Mouse (Mus musculus): Measurements from ENCODE around the gene Shc3. TPM values are rescaled to one million over a fixed set of nuclear protein-coding genes. Genes with fewer than 3 reads are reported as not detected.

Shc3 gene
- polyA plus RNA-seq, 1 experiment from 2014 or later, result 4.3 TPM

GRCm38 (mm10) chr13:51424647-51425046 is 144.6 kb downstream of the Shc3 start:
- H3K4me2 ChIP-seq (ENCODE audit: low read length), result no peak overlapping the region
- no peak overlapping the region for H3K27ac ChIP-seq (ENCODE audit: low read depth, low read length)
- no peaks in the 10 kb centered on the region for H3K27me3 ChIP-seq (replicated peaks; ENCODE audit: control insufficient read depth, insufficient read depth, low read length)
- H3K9me3 ChIP-seq (replicated peaks; ENCODE audit: control insufficient read depth, low read length), result no peaks in the 10 kb centered on the region
- no peaks in the 10 kb centered on the region for H3K36me3 ChIP-seq (ENCODE audit: control insufficient read depth, insufficient read depth, low read length)
- H3K4me1 ChIP-seq (ENCODE audit: control insufficient read depth, insufficient read depth, low read length), result peaks cover 5% of the 10 kb centered on the region; the same call in 1 of the 2 replicates
- no peak overlapping the region for H3K4me3 ChIP-seq (ENCODE audit: low read depth, low read length)
- no peak overlapping the region for H3K9ac ChIP-seq (ENCODE audit: low read length)
- ATAC-seq, result 0 out of 2 replicates have a peak, but pooled peaks have one; percentile 32
- peak; percentile 71 for DNase-seq (ENCODE audit: low spot score)
- WGBS, result 18% methylated on average over 5 of the region's 5 CpGs

- Histone ChIP-seq H3K4me3 (ENCODE audit: low read depth, low read length) (no peak overlapping the region), H3K4me1 (ENCODE audit: control insufficient read depth, insufficient read depth, low read length) (peaks cover 5% of the 10 kb centered on the region; the same call in 1 of the 2 replicates), H3K27ac (ENCODE audit: low read depth, low read length) (no peak overlapping the region), H3K36me3 (ENCODE audit: control insufficient read depth, insufficient read depth, low read length) (no peaks in the 10 kb centered on the region), H3K9me3 (replicated peaks; ENCODE audit: control insufficient read depth, low read length) (no peaks in the 10 kb centered on the region), H3K27me3 (replicated peaks; ENCODE audit: control insufficient read depth, insufficient read depth, low read length) (no peaks in the 10 kb centered on the region), H3K9ac (ENCODE audit: low read length) (no peak overlapping the region), H3K4me2 (ENCODE audit: low read length) (no peak overlapping the region)
- DNase-seq (ENCODE audit: low spot score), result no peak
- ATAC-seq, result no peak
- WGBS, result 76% methylated on average over 9 of the region's 9 CpGs
These were observed 145.6 kb downstream of the Shc3 start for GRCm38 (mm10) chr13:51423647-51424046.

GRCm38 (mm10) chr13:51420861-51421260 is 148.4 kb downstream of the Shc3 start:
- H3K27me3 ChIP-seq (replicated peaks; ENCODE audit: control insufficient read depth, insufficient read depth, low read length), result no peaks in the 10 kb centered on the region
- no peak overlapping the region for H3K27ac ChIP-seq (ENCODE audit: low read depth, low read length)
- no peak overlapping the region for H3K4me3 ChIP-seq (ENCODE audit: low read depth, low read length)
- H3K9me3 ChIP-seq (replicated peaks; ENCODE audit: control insufficient read depth, low read length), result no peaks in the 10 kb centered on the region
- H3K4me2 ChIP-seq (ENCODE audit: low read length), result no peak overlapping the region
- H3K4me1 ChIP-seq (ENCODE audit: control insufficient read depth, insufficient read depth, low read length), result peaks cover 16% of the 10 kb centered on the region
- H3K9ac ChIP-seq (ENCODE audit: low read length), result no peak overlapping the region
- H3K36me3 ChIP-seq (ENCODE audit: control insufficient read depth, insufficient read depth, low read length), result no peaks in the 10 kb centered on the region
- 84% methylated on average over 9 of the region's 9 CpGs for WGBS
- no peak for DNase-seq (ENCODE audit: low spot score)
- no peak for ATAC-seq

GRCm38 (mm10) chr13:51419501-51419900 is 149.7 kb downstream of the Shc3 start:
- no peak for ATAC-seq
- WGBS, result 92% methylated on average over 15 of the region's 15 CpGs

GRCm38 (mm10) chr13:51418942-51419451 is 150.2 kb downstream of the Shc3 start:
- H3K4me1 ChIP-seq (ENCODE audit: control insufficient read depth, insufficient read depth, low read length), result peaks cover 10% of the 10 kb centered on the region
- WGBS, result 80% methylated on average over 19 of the region's 19 CpGs
- H3K4me2 ChIP-seq (ENCODE audit: low read length), result peak overlapping the region; percentile 56
- DNase-seq (ENCODE audit: low spot score) (no peak), ATAC-seq (peak; percentile 42)
- no peak overlapping the region for H3K27ac ChIP-seq (ENCODE audit: low read depth, low read length)
- no peak overlapping the region for H3K4me3 ChIP-seq (ENCODE audit: low read depth, low read length)
- 0 out of 2 replicates have a peak overlapping the region, but pooled peaks have one; percentile 3 for H3K9ac ChIP-seq (ENCODE audit: low read length)
- no peaks in the 10 kb centered on the region for H3K9me3 ChIP-seq (replicated peaks; ENCODE audit: control insufficient read depth, low read length)
- no peaks in the 10 kb centered on the region for H3K27me3 ChIP-seq (replicated peaks; ENCODE audit: control insufficient read depth, insufficient read depth, low read length)
- 0 out of 2 replicates have a peak, but pooled peaks cover 2% of the 10 kb centered on the region for H3K36me3 ChIP-seq (ENCODE audit: control insufficient read depth, insufficient read depth, low read length)

More at GRCm38 (mm10) chr13:51419501-51419900, 149.7 kb downstream of the Shc3 start:
- Histone ChIP-seq H3K36me3 (ENCODE audit: control insufficient read depth, insufficient read depth, low read length) (0 out of 2 replicates have a peak, but pooled peaks cover 2% of the 10 kb centered on the region), H3K27me3 (replicated peaks; ENCODE audit: control insufficient read depth, insufficient read depth, low read length) (no peaks in the 10 kb centered on the region), H3K4me1 (ENCODE audit: control insufficient read depth, insufficient read depth, low read length) (peaks cover 10% of the 10 kb centered on the region), H3K4me2 (ENCODE audit: low read length) (no peak overlapping the region), H3K9me3 (replicated peaks; ENCODE audit: control insufficient read depth, low read length) (no peaks in the 10 kb centered on the region), H3K4me3 (ENCODE audit: low read depth, low read length) (no peak overlapping the region), H3K9ac (ENCODE audit: low read length) (no peak overlapping the region), H3K27ac (ENCODE audit: low read depth, low read length) (no peak overlapping the region)
- no peak for DNase-seq (ENCODE audit: low spot score)

GRCm38 (mm10) chr13:51418268-51418941 is 150.8 kb downstream of the Shc3 start:
- WGBS, result 2% methylated on average over 20 of the region's 20 CpGs
- peak; percentile 91 for ATAC-seq
- peak; percentile 98 for DNase-seq (ENCODE audit: low spot score)
- Histone ChIP-seq H3K27ac (ENCODE audit: low read depth, low read length) (peak overlapping the region; percentile 70), H3K27me3 (replicated peaks; ENCODE audit: control insufficient read depth, insufficient read depth, low read length) (no peaks in the 10 kb centered on the region), H3K4me2 (ENCODE audit: low read length) (peak overlapping the region; percentile 56), H3K9me3 (replicated peaks; ENCODE audit: control insufficient read depth, low read length) (no peaks in the 10 kb centered on the region), H3K9ac (ENCODE audit: low read length) (peak overlapping the region; percentile 66), H3K4me3 (ENCODE audit: low read depth, low read length) (peak overlapping the region; percentile 16), H3K36me3 (ENCODE audit: control insufficient read depth, insufficient read depth, low read length) (0 out of 2 replicates have a peak, but pooled peaks cover 2% of the 10 kb centered on the region), H3K4me1 (ENCODE audit: control insufficient read depth, insufficient read depth, low read length) (peaks cover 10% of the 10 kb centered on the region)

GRCm38 (mm10) chr13:51417796-51418195 is 151.4 kb downstream of the Shc3 start:
- H3K27ac ChIP-seq (ENCODE audit: low read depth, low read length), result peak overlapping the region; percentile 70
- no peaks in the 10 kb centered on the region for H3K9me3 ChIP-seq (replicated peaks; ENCODE audit: control insufficient read depth, low read length)
- peak overlapping the region; percentile 66 for H3K9ac ChIP-seq (ENCODE audit: low read length)
- peaks cover 10% of the 10 kb centered on the region for H3K4me1 ChIP-seq (ENCODE audit: control insufficient read depth, insufficient read depth, low read length)
- DNase-seq (ENCODE audit: low spot score) (no peak), ATAC-seq (no peak)
- no peaks in the 10 kb centered on the region for H3K27me3 ChIP-seq (replicated peaks; ENCODE audit: control insufficient read depth, insufficient read depth, low read length)
- peak overlapping the region; percentile 16; the same call in 1 of the 2 replicates for H3K4me3 ChIP-seq (ENCODE audit: low read depth, low read length)
- peak overlapping the region; percentile 56 for H3K4me2 ChIP-seq (ENCODE audit: low read length)
- WGBS, result 55% methylated on average over 6 of the region's 6 CpGs
- 0 out of 2 replicates have a peak, but pooled peaks cover 2% of the 10 kb centered on the region for H3K36me3 ChIP-seq (ENCODE audit: control insufficient read depth, insufficient read depth, low read length)

GRCm38 (mm10) chr13:51416727-51417126 is 152.5 kb downstream of the Shc3 start:
- WGBS, result 91% methylated on average over 11 of the region's 11 CpGs
- ATAC-seq (no peak), DNase-seq (ENCODE audit: low spot score) (no peak)
- no peak overlapping the region for H3K27ac ChIP-seq (ENCODE audit: low read depth, low read length)
- no peaks in the 10 kb centered on the region for H3K27me3 ChIP-seq (replicated peaks; ENCODE audit: control insufficient read depth, insufficient read depth, low read length)
- no peak overlapping the region; the same call in 1 of the 2 replicates for H3K9ac ChIP-seq (ENCODE audit: low read length)
- 0 out of 2 replicates have a peak, but pooled peaks cover 2% of the 10 kb centered on the region for H3K36me3 ChIP-seq (ENCODE audit: control insufficient read depth, insufficient read depth, low read length)
- peaks cover 10% of the 10 kb centered on the region for H3K4me1 ChIP-seq (ENCODE audit: control insufficient read depth, insufficient read depth, low read length)
- H3K9me3 ChIP-seq (replicated peaks; ENCODE audit: control insufficient read depth, low read length), result no peaks in the 10 kb centered on the region
- no peak overlapping the region for H3K4me2 ChIP-seq (ENCODE audit: low read length)
- H3K4me3 ChIP-seq (ENCODE audit: low read depth, low read length), result no peak overlapping the region

GRCm38 (mm10) chr13:51413461-51413860 is 155.8 kb downstream of the Shc3 start:
- Histone ChIP-seq H3K9ac (ENCODE audit: low read length) (no peak overlapping the region), H3K36me3 (ENCODE audit: control insufficient read depth, insufficient read depth, low read length) (0 out of 2 replicates have a peak, but pooled peaks cover 2% of the 10 kb centered on the region), H3K4me3 (ENCODE audit: low read depth, low read length) (no peak overlapping the region), H3K4me2 (ENCODE audit: low read length) (no peak overlapping the region), H3K27ac (ENCODE audit: low read depth, low read length) (no peak overlapping the region), H3K4me1 (ENCODE audit: control insufficient read depth, insufficient read depth, low read length) (peaks cover 16% of the 10 kb centered on the region), H3K9me3 (replicated peaks; ENCODE audit: control insufficient read depth, low read length) (no peaks in the 10 kb centered on the region), H3K27me3 (replicated peaks; ENCODE audit: control insufficient read depth, insufficient read depth, low read length) (no peaks in the 10 kb centered on the region)
- WGBS, result 62% methylated on average over 3 of the region's 3 CpGs
- no peak for DNase-seq (ENCODE audit: low spot score)
- no peak for ATAC-seq
